8 mouse cellular contexts compared by ENCODE assay signal in the genomic region with DNA sequence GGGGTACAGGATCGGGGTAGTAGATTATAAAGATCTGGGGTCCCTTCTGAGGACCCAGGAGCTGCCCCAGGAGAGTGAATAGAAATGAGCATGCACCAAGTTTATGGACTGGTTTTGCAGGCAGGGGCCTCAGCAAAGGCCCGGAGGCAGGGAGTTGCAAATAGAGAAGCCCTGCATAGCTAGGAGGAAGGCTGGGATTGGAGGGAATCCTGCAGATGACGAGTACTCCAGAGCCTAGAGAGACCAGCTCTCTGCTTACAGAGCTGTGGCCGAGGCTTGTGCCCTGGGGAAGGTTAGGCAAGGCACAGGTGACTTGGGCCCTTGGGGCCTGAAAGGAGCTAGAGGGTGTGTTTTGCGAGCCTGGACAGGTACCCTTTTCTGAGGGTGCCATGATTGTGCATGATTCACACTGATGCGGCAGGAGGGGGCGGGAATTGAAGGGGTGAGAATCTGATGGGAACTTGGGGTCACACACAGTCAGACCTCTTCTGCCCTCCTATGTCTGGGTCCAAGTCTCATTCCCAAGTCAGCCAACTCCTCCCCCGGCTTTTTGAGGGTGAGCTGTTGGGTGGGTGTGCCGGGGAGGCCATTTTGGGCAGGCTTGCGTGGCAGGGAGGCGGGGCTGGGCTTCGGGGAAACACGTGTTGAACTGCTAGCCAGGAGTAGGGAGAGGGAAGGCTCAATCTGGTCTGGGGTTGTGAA. TPM values are rescaled to one million over a fixed set of nuclear protein-coding genes. Genes with fewer than 3 reads are reported as not detected.
A peak's percentile ranks its signal among the peaks of the same experiment; 100 is the strongest.
DNase-seq lines count a peak whose midpoint lies in the region; ATAC-seq and TF ChIP-seq lines count a peak whose summit lies in the region.

No protein-coding gene starts in this region.

- H3K36me3 ChIP-seq in embryonic facial prominence, embryonic 13.5 days: peaks cover 29% of the 10 kb centered on the region
- peaks cover 6% of the 10 kb centered on the region; the same call in 1 of the 2 replicates for H3K36me3 ChIP-seq in heart, embryonic 14.5 days (ENCODE audit: control insufficient read depth, insufficient read depth, low read length)
- H3K36me3 ChIP-seq in stomach, embryonic 14.5 days (ENCODE audit: control insufficient read depth, insufficient read depth, low read length): peaks cover 14% of the 10 kb centered on the region

- 4% methylated on average over 13 of the region's 13 CpGs for WGBS in embryonic facial prominence, embryonic 13.5 days
- 16% methylated on average over 13 of the region's 13 CpGs for WGBS in heart, embryonic 14.5 days
- WGBS in stomach, embryonic 14.5 days: 4% methylated on average over 13 of the region's 13 CpGs

- peak; percentile 60 for DNase-seq in gastrocnemius, adult 2 months
- no peak for DNase-seq in gastrocnemius, adult 18-20 months (ENCODE audit: low spot score)
- peak; percentile 61 to 66 for DNase-seq in layer of hippocampus, adult 18-20 months (ENCODE audit: low spot score in 2 of 2)
- peak; percentile 22 for DNase-seq in lung, postnatal 14 days

- no peaks in the 10 kb centered on the region for H3K27me3 ChIP-seq in embryonic facial prominence, embryonic 13.5 days
- no peaks in the 10 kb centered on the region for H3K27me3 ChIP-seq in heart, embryonic 14.5 days (ENCODE audit: control insufficient read depth, insufficient read depth, low read length)
- H3K27me3 ChIP-seq in stomach, embryonic 14.5 days (ENCODE audit: control insufficient read depth, insufficient read depth, low read length): no peaks in the 10 kb centered on the region

- H3K9ac ChIP-seq in embryonic facial prominence, embryonic 13.5 days: peak overlapping the region; percentile 100
- peak overlapping the region; percentile 91 for H3K9ac ChIP-seq in heart, embryonic 14.5 days (ENCODE audit: low read length)
- H3K9ac ChIP-seq in stomach, embryonic 14.5 days (replicated peaks; ENCODE audit: low read depth, low read length): peak overlapping the region; percentile 22; the same call in 1 of the 2 replicates

- intact Hi-C loops in gastrocnemius, adult 2 months (cut with DNase I): no loop called here

- H3K4me2 ChIP-seq in embryonic facial prominence, embryonic 13.5 days: peak overlapping the region; percentile 95
- peak overlapping the region; percentile 95 for H3K4me2 ChIP-seq in heart, embryonic 14.5 days (ENCODE audit: low read length)
- peak overlapping the region; percentile 54 for H3K4me2 ChIP-seq in stomach, embryonic 14.5 days (replicated peaks; ENCODE audit: low read depth, low read length)

- peak overlapping the region; percentile 81 for H3K4me3 ChIP-seq in gastrocnemius, adult 2 months
- peak overlapping the region; percentile 97 for H3K4me3 ChIP-seq in embryonic facial prominence, embryonic 13.5 days
- peak overlapping the region; percentile 63 to 76 for H3K4me3 ChIP-seq in heart, embryonic 14.5 days (ENCODE audit: control insufficient read depth in 1 of 2, insufficient read depth in 1 of 2, low read depth in 1 of 2, low read length in 2 of 2)
- H3K4me3 ChIP-seq in stomach, embryonic 14.5 days (ENCODE audit: low read depth, low read length): peak overlapping the region; percentile 95

- TF ChIP-seq CTCF in gastrocnemius, adult 2 months (IDR thresholded peaks at IDR 0.05): no peak

- peak overlapping the region; percentile 86 for H3K27ac ChIP-seq in gastrocnemius, adult 2 months
- peak overlapping the region; percentile 94 for H3K27ac ChIP-seq in embryonic facial prominence, embryonic 13.5 days
- peak overlapping the region; percentile 33 to 89 for H3K27ac ChIP-seq in heart, embryonic 14.5 days (replicated peaks in 1 of 2; ENCODE audit: control insufficient read depth in 1 of 2, insufficient read depth in 1 of 2, low read depth in 2 of 2, low read length in 2 of 2)
- peak overlapping the region; percentile 95 for H3K27ac ChIP-seq in stomach, embryonic 14.5 days (ENCODE audit: low read length)

- ATAC-seq in embryonic facial prominence, embryonic 13.5 days (ENCODE audit: insufficient number of reproducible peaks, insufficient read depth, low FRiP score, low TSS enrichment, low read depth): no peak
- no peak for ATAC-seq in heart, embryonic 14.5 days (ENCODE audit: insufficient number of reproducible peaks, insufficient read depth, low FRiP score, low read depth)
- ATAC-seq in stomach, embryonic 14.5 days (ENCODE audit: insufficient number of reproducible peaks, insufficient read depth, low FRiP score, low read depth): no peak
- ATAC-seq in erythroid progenitor cell, adult 5-6 weeks (replicated peaks; ENCODE audit: low FRiP score, poor library complexity, severe bottlenecking): no peak

- H3K4me1 ChIP-seq in embryonic facial prominence, embryonic 13.5 days: peaks cover 46% of the 10 kb centered on the region
- peaks cover 24 to 31% of the 10 kb centered on the region in 2 experiments for H3K4me1 ChIP-seq in heart, embryonic 14.5 days (ENCODE audit: control insufficient read depth in 2 of 2, insufficient read depth in 2 of 2, low read length in 2 of 2)
- H3K4me1 ChIP-seq in stomach, embryonic 14.5 days (ENCODE audit: control insufficient read depth, insufficient read depth, low read length): peaks cover 21% of the 10 kb centered on the region

- H3K9me3 ChIP-seq in embryonic facial prominence, embryonic 13.5 days: no peaks in the 10 kb centered on the region
- no peaks in the 10 kb centered on the region for H3K9me3 ChIP-seq in heart, embryonic 14.5 days (ENCODE audit: control insufficient read depth, low read length)
- no peaks in the 10 kb centered on the region for H3K9me3 ChIP-seq in stomach, embryonic 14.5 days (ENCODE audit: control insufficient read depth, low read depth, low read length)

RNA-seq across cellular contexts. Expression of a gene that starts 3.0 kb away (rescaled TPM):
- total RNA-seq in gastrocnemius, adult 2 months (2021): 1 to 10 TPM; 4.4 to 7.3 TPM
- 1 to 10 TPM; 3.7 to 8.5 TPM for total RNA-seq in gastrocnemius, adult 18-20 months (2021)
- polyA plus RNA-seq in embryonic facial prominence, embryonic 13.5 days (2015; fragmentation: Nextera tagmentation; extraction: Ambion mirVana): 392 and 441 TPM in 2 replicates
- 120 and 124 TPM in 2 replicates for polyA plus RNA-seq in heart, embryonic 14.5 days (2014; fragmentation: Nextera tagmentation; extraction: Ambion mirVana)
- 100 to 1,000 TPM; 165 to 188 TPM for total RNA-seq in layer of hippocampus, adult 18-20 months (2021)
- polyA plus RNA-seq in stomach, embryonic 14.5 days (2014; fragmentation: Nextera tagmentation; extraction: Ambion mirVana): 232 and 251 TPM in 2 replicates
- total RNA-seq in erythroid progenitor cell, adult 5-6 weeks (2015; ENCODE audit: low replicate concordance): 0.84 TPM in 1 of 2 replicates, not detected in the other
- total RNA-seq in erythroid progenitor cell, adult 5-6 weeks (2017; ENCODE audit: low replicate concordance): 5.1 TPM in 1 of 2 replicates, not detected in the other

RNA-seq across cellular contexts. Expression of a gene that starts 56.6 kb away (rescaled TPM):
- 100 to 1,000 TPM; 365 to 571 TPM for total RNA-seq in gastrocnemius, adult 2 months (2021)
- 100 to 1,000 TPM; 452 to 583 TPM for total RNA-seq in gastrocnemius, adult 18-20 months (2021)
- 14,475 and 16,597 TPM in 2 replicates for polyA plus RNA-seq in embryonic facial prominence, embryonic 13.5 days (2015; fragmentation: Nextera tagmentation; extraction: Ambion mirVana)
- 5,159 and 5,554 TPM in 2 replicates for polyA plus RNA-seq in heart, embryonic 14.5 days (2014; fragmentation: Nextera tagmentation; extraction: Ambion mirVana)
- total RNA-seq in layer of hippocampus, adult 18-20 months (2021): 1,000 to 10,000 TPM; 3,167 to 3,215 TPM
- 17,142 and 17,567 TPM in 2 replicates for polyA plus RNA-seq in stomach, embryonic 14.5 days (2014; fragmentation: Nextera tagmentation; extraction: Ambion mirVana)
- total RNA-seq in erythroid progenitor cell, adult 5-6 weeks (2015; ENCODE audit: low replicate concordance): 4,902 and 5,552 TPM in 2 replicates
- total RNA-seq in erythroid progenitor cell, adult 5-6 weeks (2017; ENCODE audit: low replicate concordance): 1,509 and 1,723 TPM in 2 replicates

Comparison
In these comparisons a context has a peak if more than half of its experiments do, and no peak if none do; other contexts are left out.
1. H3K9ac ChIP-seq: peak in every context shown above with its lines; median percentile 100 in embryonic facial prominence, embryonic 13.5 days; 91 in heart, embryonic 14.5 days; 22 in stomach, embryonic 14.5 days.
2. RNA of a gene that starts 3.0 kb away (total RNA-seq): 165 to 188 TPM in layer of hippocampus, adult 18-20 months; 3.7 to 8.5 TPM in gastrocnemius, adult 18-20 months, 4.4 to 7.3 TPM in gastrocnemius, adult 2 months and 0.84 to 5.1 TPM in erythroid progenitor cell, adult 5-6 weeks; every median in the first group is over 10 times any median in the second.
3. Peak in every context shown above with its lines, with median percentiles within 50 percentile points of each other: H3K27ac ChIP-seq, H3K4me3 ChIP-seq and H3K4me2 ChIP-seq.